Mouse (Mus musculus) kidney, postnatal 0 days (tissue): Measurements from ENCODE around the gene Taar8b. TPM values are rescaled to one million over a fixed set of nuclear protein-coding genes. Genes with fewer than 3 reads are reported as not detected.

ENCODE experiments used
- ATAC-seq: fragments of 200-750 bp; cut with Nextera tagmentation; replicated peaks from 2 replicates; pipeline ENCODE4 v1.8.0; 2017; ENCODE audit warnings: low read depth, moderate number of reproducible peaks, moderate TSS enrichment, moderate library complexity; ENCODE audit not compliant: low FRiP score
- DNase-seq: peaks from one replicate; pipeline ENCODE4 v3.0.0-alpha.2; 2016; ENCODE audit warnings: low spot score
- H3K27ac ChIP-seq: fragments of 300-500 bp; sonication (generic); 2 replicates; pipeline ENCODE4 v1.5.1; 2014; ENCODE audit warnings: mild to moderate bottlenecking
- H3K27me3 ChIP-seq: fragments of 300-500 bp; sonication (generic); 2 replicates; pipeline ENCODE4 v1.6.1; 2014; ENCODE audit warnings: low read length, mixed read lengths; ENCODE audit not compliant: insufficient read depth
- H3K36me3 ChIP-seq: fragments of 300-500 bp; sonication (generic); 2 replicates; pipeline ENCODE4 v1.6.1; 2014; ENCODE audit warnings: low read length, mixed read lengths; ENCODE audit not compliant: insufficient read depth
- H3K4me1 ChIP-seq: fragments of 300-500 bp; sonication (generic); replicated peaks from 2 replicates; pipeline ENCODE4 v1.6.1; 2014; ENCODE audit warnings: antibody characterized with exemption, low read length, mixed read lengths; ENCODE audit not compliant: insufficient read depth
- H3K4me2 ChIP-seq: fragments of 300-500 bp; sonication (generic); 2 replicates; pipeline ENCODE4 v1.6.1; 2014; ENCODE audit warnings: mild to moderate bottlenecking, low read length, moderate library complexity, mixed read lengths
- H3K4me3 ChIP-seq: fragments of 300-500 bp; sonication (generic); replicated peaks from 2 replicates; pipeline ENCODE4 v1.5.1; 2014; ENCODE audit warnings: low read depth, low read length
- H3K9ac ChIP-seq: fragments of 300-500 bp; sonication (generic); 2 replicates; pipeline ENCODE4 v1.6.1; 2014; ENCODE audit warnings: low read depth, low read length
- H3K9me3 ChIP-seq: fragments of 300-500 bp; sonication (generic); replicated peaks from 2 replicates; pipeline ENCODE4 v1.6.1; 2016; ENCODE audit warnings: low read length, inconsistent platforms, mixed read lengths
- CTCF ChIP-seq: IDR thresholded peaks from 2 replicates; pipeline ENCODE4 v1.5.1; 2016; ENCODE audit warnings: antibody characterized with exemption, low read depth, mild to moderate bottlenecking, moderate library complexity
- WGBS: fragments of 180-500 bp; shearing (Covaris S2); extraction: QIAGEN DNeasy Blood & Tissue Kit; methylation state at CpG from one replicate; pipeline ENCODE4 v1.1.7; 2014; 5-methylcytosine and 5-hydroxymethylcytosine counted together
- polyA plus RNA-seq: library from polyadenylated mRNA; unstranded; fragments of >200 nt; fragmentation: Nextera tagmentation; extraction: Ambion mirVana; gene quantifications from 2 replicates; pipeline ENCODE4 v1.2.1, GENCODE M21; 2015

The Taar8b gene
- not detected in 2 replicates for polyA plus RNA-seq

GRCm38 (mm10) chr10:24092194-24092593, at the start of gene Taar8b:
TSS of gene Taar8b (minus strand) at chr10:24092294.
- H3K9me3 ChIP-seq = no peaks in the 10 kb centered on the region
- ATAC-seq (no peak), DNase-seq (no peak)
- no peaks in the 10 kb centered on the region for H3K36me3 ChIP-seq
- no peak for TF ChIP-seq CTCF
- 74% methylated on average over 2 of the region's 2 CpGs for WGBS
- H3K9ac ChIP-seq = no peak within 1 kb of the TSS
- no peak within 1 kb of the TSS for H3K4me3 ChIP-seq
- no peak within 1 kb of the TSS for H3K4me2 ChIP-seq
- no peaks in the 10 kb centered on the region for H3K27me3 ChIP-seq
- no peak within 1 kb of the TSS for H3K27ac ChIP-seq
- H3K4me1 ChIP-seq = no peaks in the 10 kb centered on the region

DNA sequence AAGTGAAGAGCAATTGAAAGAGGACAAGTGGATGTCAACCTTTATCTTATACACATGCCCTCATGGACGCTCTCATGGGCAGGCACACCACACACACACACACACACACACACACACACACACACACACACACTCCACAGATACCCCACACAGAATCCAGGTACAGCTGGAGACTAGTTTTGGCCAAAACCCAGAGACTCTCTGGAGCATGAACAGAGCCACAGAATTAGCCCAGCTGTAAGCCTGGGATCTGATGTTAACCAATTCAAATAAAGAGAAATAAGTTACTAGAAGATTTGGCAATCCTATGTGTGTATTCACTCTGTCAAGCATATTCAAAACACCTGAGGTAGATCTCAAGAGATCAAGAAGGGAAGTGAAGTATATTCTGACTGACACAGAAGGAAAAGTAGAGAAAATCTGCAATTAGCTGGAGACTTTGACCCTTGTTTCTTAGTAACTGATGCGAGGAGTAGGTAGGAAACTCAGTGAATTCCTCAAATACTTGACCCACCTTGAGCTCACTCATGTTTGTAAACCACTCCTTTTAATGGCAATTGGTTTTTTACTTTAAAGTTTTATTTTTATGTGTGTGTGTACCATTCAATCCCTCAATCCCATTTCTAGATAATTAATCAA, 46.6 kb upstream of the Taar8b start:
- no peaks in the 10 kb centered on the region for H3K27me3 ChIP-seq
- no peaks in the 10 kb centered on the region for H3K9me3 ChIP-seq
- ATAC-seq (peak; percentile 71; the same call in 1 of the 2 replicates), DNase-seq (peak; percentile 43)
- no peak overlapping the region for H3K4me3 ChIP-seq
- H3K4me2 ChIP-seq = no peak overlapping the region
- H3K36me3 ChIP-seq = no peaks in the 10 kb centered on the region
- WGBS = 63% methylated on average over 2 of the region's 2 CpGs
- no peak for TF ChIP-seq CTCF
- H3K27ac ChIP-seq = peak overlapping the region; percentile 63; the same call in 1 of the 2 replicates
- H3K4me1 ChIP-seq = no peaks in the 10 kb centered on the region
- H3K9ac ChIP-seq = no peak overlapping the region

DNA sequence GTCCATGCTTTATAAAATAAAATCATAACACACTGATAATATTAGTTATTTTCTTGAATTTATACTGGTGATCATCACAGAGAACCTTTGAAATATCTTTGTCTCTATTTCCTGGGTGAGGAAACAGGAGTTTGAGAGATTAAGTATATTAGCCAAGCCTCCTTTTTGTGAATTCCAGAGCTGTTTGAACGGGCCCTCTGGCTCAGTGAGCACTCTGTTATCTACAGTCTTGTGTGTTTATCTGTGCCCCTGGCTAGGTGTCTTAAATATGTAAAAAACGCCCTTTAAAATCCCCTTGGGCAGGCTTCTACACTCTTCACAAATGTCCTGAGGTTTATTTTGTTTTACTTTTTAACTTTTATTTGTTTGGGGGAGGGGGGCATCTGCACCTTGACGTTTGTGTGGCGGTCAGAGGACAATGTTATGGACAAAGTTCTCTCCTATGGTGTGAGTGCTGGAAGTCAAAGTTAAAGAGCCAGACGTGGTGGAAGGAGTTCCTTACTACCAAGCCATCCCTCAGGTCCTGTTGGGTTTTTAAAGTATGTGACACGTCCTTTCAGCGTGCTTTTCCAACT, 42.1 kb upstream of the Taar8b start:
- Histone ChIP-seq H3K27ac (no peak overlapping the region), H3K9ac (no peak overlapping the region)

GRCm38 (mm10) chr10:24133132-24133531, 41.0 kb upstream of the Taar8b start:
- peak; percentile 11 for DNase-seq
- H3K27ac ChIP-seq = no peak overlapping the region

More for the DNA sequence above, 42.1 kb upstream of the Taar8b start:
- ATAC-seq (no peak), DNase-seq (no peak)
- no peaks in the 10 kb centered on the region for H3K27me3 ChIP-seq
- no peak overlapping the region for H3K4me2 ChIP-seq
- no peaks in the 10 kb centered on the region for H3K4me1 ChIP-seq
- TF ChIP-seq CTCF = no peak
- WGBS = 58% methylated on average over 7 of the region's 7 CpGs
- no peak overlapping the region for H3K4me3 ChIP-seq
- H3K36me3 ChIP-seq = no peaks in the 10 kb centered on the region
- no peaks in the 10 kb centered on the region for H3K9me3 ChIP-seq

GRCm38 (mm10) chr10:24132273-24132672, 40.2 kb upstream of the Taar8b start:
- peak; percentile 67 for DNase-seq
- H3K9ac ChIP-seq = 0 out of 2 replicates have a peak overlapping the region, but pooled peaks have one; percentile 5
- no peaks in the 10 kb centered on the region for H3K9me3 ChIP-seq
- 11% methylated on average over 5 of the region's 5 CpGs for WGBS
- no peak overlapping the region for H3K4me3 ChIP-seq
- no peaks in the 10 kb centered on the region for H3K4me1 ChIP-seq
- H3K36me3 ChIP-seq = no peaks in the 10 kb centered on the region
- no peak for TF ChIP-seq CTCF
- H3K4me2 ChIP-seq = peak overlapping the region; percentile 50; the same call in 1 of the 2 replicates
- ATAC-seq = peak; percentile 88
- H3K27ac ChIP-seq = peak overlapping the region; percentile 81
- no peaks in the 10 kb centered on the region for H3K27me3 ChIP-seq

More at GRCm38 (mm10) chr10:24133132-24133531, 41.0 kb upstream of the Taar8b start:
- H3K4me1 ChIP-seq = no peaks in the 10 kb centered on the region
- no peaks in the 10 kb centered on the region for H3K27me3 ChIP-seq
- no peak overlapping the region for H3K4me3 ChIP-seq
- ATAC-seq = no peak
- no peaks in the 10 kb centered on the region for H3K36me3 ChIP-seq
- 29% methylated on average over 2 of the region's 2 CpGs for WGBS
- TF ChIP-seq CTCF = no peak
- no peak overlapping the region for H3K4me2 ChIP-seq
- H3K9me3 ChIP-seq = no peaks in the 10 kb centered on the region
- H3K9ac ChIP-seq = no peak overlapping the region

DNA sequence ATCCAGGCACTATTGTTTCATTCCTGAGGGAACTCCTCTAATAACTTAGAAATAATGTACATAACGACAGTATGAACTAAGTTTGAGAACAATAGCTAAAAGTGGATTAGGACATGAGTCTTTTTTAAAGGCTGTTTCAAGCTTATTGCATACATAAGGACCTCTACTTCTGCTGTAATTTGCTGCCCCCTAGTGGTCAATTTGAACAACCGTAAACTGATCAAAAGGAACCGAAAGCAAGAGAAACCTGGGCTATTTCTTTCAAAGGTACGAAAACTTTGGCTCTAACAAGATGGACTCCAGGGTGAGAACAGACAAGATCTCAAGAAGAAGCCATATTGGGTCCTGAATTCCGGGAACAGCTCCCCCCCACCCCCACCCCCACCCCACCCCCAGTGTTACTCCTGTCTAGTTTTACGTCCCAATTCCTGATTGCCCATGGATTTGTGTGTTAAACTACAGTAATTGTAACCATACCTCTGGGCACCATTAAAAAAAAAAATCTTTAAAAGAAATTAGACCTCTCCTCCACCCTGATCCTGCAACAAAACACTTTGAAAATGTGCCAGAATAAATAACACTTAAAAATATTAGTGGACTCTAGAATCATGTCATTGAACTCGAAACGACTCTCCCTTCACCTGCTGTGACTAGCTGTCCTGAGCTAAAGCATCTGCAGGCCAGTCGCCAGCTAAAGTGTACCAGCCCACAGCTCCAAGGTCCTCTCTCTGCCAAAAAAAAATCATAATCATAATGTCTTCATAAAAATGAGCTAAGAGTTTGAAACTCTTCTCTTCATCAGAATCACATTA, 39.6 kb upstream of the Taar8b start:
- Histone ChIP-seq H3K27me3 (no peaks in the 10 kb centered on the region), H3K9ac (0 out of 2 replicates have a peak overlapping the region, but pooled peaks have one; percentile 5), H3K36me3 (no peaks in the 10 kb centered on the region), H3K4me3 (peak overlapping the region; percentile 16; the same call in 1 of the 2 replicates), H3K9me3 (no peaks in the 10 kb centered on the region), H3K27ac (peak overlapping the region; percentile 81), H3K4me2 (peak overlapping the region; percentile 50), H3K4me1 (no peaks in the 10 kb centered on the region)
- ATAC-seq (peak; percentile 81), DNase-seq (peak; percentile 96)
- 13% methylated on average over 9 of the region's 9 CpGs for WGBS
- peak; percentile 90 for TF ChIP-seq CTCF
